Mouse (Mus musculus) stomach, postnatal 0 days (tissue): ENCODE results near the gene Kirrel3.

Source experiments
- CTCF ChIP-seq: IDR thresholded peaks from 2 replicates; pipeline ENCODE4 v1.5.1; 2016; ENCODE audit warnings: antibody characterized with exemption, low read depth, mild to moderate bottlenecking, moderate library complexity
- EP300 ChIP-seq: optimal IDR thresholded peaks from 2 replicates; pipeline ENCODE3; 2016; ENCODE audit warnings: antibody characterized with exemption

DNA sequence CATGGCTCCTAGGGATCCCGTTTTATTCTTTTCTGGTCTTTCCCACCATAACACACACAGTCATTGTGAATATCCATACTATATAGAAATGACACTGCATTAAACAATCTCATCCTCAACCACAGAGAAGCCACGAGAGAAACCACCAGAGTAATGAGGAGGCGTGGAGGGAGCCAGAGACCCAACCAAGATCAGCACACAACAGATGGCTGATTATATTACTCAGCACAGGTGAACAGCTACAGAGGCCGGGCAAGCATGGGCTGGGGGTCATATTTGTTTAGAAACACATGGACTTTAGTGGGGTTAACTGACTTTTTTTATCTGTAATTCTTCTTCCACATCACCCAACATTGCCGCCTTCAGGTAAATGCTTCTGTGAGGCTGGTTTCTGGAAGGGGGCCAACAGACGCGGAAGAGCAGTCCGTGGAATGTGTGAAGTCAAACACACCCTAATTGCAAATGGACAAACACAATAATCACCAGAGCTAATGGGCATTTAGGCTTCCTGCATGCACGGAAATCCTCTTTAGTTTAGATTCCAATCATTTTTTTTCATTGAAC, 76.8 kb downstream of the Kirrel3 start:
- TF ChIP-seq CTCF (no peak), EP300 (no peak)
